Mouse (Mus musculus) bone marrow macrophage, adult 2 months (primary cell): ENCODE measurements around the gene Mamstr. TPM values are rescaled to one million over a fixed set of nuclear protein-coding genes. Genes with fewer than 3 reads are reported as not detected.

ENCODE experiments used
- H3K27ac ChIP-seq: 2 replicates; pipeline ENCODE4 v1.5.1; 2012; ENCODE audit warnings: low read depth, low read length; ENCODE audit not compliant: insufficient read depth
- H3K4me1 ChIP-seq: 2 replicates; pipeline ENCODE4 v1.6.1; 2012; ENCODE audit warnings: low read length; ENCODE audit not compliant: control insufficient read depth, insufficient read depth
- H3K4me3 ChIP-seq: 2 replicates; pipeline ENCODE4 v1.5.1; 2012; ENCODE audit warnings: mild to moderate bottlenecking, low read length, moderate library complexity; ENCODE audit not compliant: insufficient read depth
- CTCF ChIP-seq: IDR thresholded peaks from 2 replicates; pipeline ENCODE4 v1.5.1; 2012; ENCODE audit warnings: low read depth, mild to moderate bottlenecking, low read length, moderate library complexity
- POLR2A ChIP-seq: IDR thresholded peaks from 2 replicates; pipeline ENCODE4 v1.6.1; 2012; ENCODE audit warnings: mild to moderate bottlenecking, low read depth, low read length, borderline replicate concordance
- polyA plus RNA-seq: library from polyadenylated mRNA; stranded (reverse); fragments of >200 nt; gene quantifications from 2 replicates; pipeline ENCODE4 v1.2.4, GENCODE M21; 2012; ENCODE audit not compliant: missing spikeins, insufficient read depth, insufficient read length

Mamstr gene
- polyA plus RNA-seq, 1 experiment = not detected

DNA sequence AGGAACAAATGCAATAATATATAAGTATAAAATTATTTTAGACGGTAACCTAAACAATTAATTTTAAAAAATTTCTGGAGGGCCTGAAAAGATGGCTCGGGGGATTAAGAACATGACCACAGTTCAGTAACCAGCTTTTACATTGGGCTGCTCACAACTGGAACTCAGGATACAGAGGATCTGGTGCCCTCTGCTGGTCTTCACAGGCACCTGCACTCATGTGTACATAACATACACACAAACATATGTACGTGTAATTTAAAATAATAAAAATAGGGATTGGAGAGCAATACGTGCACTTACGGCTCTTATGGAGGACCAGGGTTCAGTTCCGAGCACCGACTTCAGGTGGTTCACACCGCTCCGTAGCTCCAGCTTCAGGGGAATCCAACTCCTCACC lies 29.1 kb downstream of the Mamstr start:
- TF ChIP-seq POLR2A (no peak), CTCF (no peak)
- no peaks in the 10 kb centered on the region for H3K4me1 ChIP-seq
- no peak overlapping the region for H3K4me3 ChIP-seq
- no peak overlapping the region for H3K27ac ChIP-seq

DNA sequence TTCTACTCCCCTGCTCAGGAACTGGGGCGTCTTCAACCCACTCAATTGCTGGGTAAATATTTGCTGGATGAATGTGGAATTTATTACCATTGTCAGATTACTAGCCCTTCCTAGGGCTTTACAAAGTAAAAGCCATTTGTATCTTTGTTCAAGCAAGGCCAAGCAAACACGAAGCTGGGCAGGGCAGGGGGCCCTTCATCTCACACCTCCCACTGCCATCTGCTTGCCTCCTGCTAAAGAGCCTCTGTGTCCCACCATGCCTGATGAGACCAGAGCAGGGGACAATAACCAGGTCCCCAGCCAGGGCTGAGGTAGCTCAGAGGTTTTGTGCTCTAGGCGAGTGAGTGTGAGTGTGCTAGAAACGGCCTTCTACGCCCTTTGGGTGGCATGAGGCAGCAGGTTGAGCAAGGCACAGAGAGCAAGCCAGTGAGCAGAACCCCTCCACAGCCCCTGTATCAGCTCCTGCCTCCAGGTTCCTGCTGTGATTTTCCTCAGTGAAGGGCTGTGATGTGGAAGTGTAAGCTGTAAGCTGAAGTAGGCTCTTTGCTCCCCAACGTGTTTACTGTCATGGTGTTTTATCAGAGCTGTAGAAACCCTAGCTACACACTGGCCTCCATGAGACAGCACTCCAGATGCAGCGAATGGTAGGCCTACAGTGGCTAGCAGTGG lies 38.0 kb downstream of the Mamstr start:
- Histone ChIP-seq H3K4me3 (no peak overlapping the region), H3K27ac (no peak overlapping the region), H3K4me1 (peaks cover 35% of the 10 kb centered on the region)
- TF ChIP-seq CTCF = no peak
- TF ChIP-seq POLR2A = no peak

GRCm38 (mm10) chr7:45678513-45678912 lies 38.7 kb downstream of the Mamstr start:
- H3K27ac ChIP-seq = no peak overlapping the region
- no peak overlapping the region for H3K4me3 ChIP-seq
- no peak for TF ChIP-seq CTCF
- TF ChIP-seq POLR2A = no peak
- H3K4me1 ChIP-seq = peaks cover 35% of the 10 kb centered on the region

DNA sequence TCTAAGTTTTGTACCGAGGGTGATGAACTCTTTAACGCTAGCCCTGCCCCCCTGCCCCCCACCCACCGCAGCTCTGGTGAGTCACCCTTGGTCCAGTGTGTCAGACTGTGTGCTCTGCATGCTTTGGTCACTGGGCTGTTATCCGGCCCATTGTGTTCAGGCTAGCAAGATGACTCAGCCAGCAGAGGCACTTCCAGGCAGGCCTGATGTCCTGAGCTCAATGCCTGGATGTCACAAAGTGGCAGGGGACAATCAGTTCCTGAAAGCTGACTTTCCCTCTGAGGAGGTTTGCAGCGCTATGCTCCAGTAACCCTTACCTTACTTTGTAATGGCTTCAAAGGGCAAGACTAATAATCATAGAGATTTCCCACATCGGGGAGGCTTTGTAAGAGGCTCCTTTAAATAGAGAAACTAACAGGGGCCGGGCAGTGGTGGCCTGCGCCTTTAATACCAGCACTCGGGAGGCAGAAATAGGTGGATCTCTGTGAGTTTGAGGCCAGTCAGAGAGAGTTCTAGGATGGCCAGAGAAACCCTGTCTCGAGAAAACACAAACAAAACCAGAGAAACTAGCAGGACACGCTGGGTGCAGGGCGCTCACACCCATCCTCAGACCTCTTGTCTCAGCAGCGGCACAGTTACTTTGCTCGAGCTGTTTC lies 40.3 kb downstream of the Mamstr start:
- Histone ChIP-seq H3K27ac (peak overlapping the region; percentile 23), H3K4me1 (peaks cover 35% of the 10 kb centered on the region), H3K4me3 (no peak overlapping the region)
- TF ChIP-seq POLR2A (no peak), CTCF (no peak)

DNA sequence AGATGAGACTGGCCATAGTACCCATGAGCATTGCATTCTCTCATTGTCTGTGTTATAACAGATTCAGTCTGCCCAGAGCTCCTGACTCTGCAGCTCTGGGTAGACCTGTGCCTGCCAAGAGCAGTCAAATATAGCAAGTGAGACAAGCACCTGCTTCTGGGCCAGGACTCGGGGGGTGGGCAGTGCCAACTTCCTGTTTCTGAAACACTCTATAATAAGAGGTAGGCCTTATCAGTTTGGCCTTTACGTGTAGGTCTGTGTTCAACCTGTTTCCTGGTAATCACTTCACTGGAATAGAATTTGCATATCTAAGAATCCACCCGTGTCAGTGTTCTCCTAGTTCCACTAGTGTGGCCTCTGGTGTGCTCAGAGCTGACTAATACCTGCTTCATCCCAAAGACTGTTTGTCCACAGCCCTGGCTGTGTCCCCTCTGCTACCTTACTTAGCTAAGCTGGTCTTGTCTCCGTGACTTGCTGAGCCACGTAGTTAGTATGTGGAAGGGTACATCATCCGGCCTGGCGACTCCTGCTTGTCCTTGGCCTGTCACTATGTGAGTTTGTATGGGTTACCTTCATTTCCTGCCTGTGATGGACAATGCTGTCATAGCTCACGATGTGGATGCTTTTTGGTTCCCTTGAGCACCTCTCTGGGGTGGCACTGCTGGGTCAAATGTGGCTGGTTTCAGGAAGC lies 41.4 kb downstream of the Mamstr start:
- peaks cover 35% of the 10 kb centered on the region for H3K4me1 ChIP-seq
- no peak overlapping the region for H3K4me3 ChIP-seq
- H3K27ac ChIP-seq = no peak overlapping the region
- TF ChIP-seq CTCF = no peak
- no peak for TF ChIP-seq POLR2A

- TF ChIP-seq CTCF (peak; percentile 92), POLR2A (no peak)
- Histone ChIP-seq H3K4me1 (peaks cover 35% of the 10 kb centered on the region), H3K27ac (no peak overlapping the region), H3K4me3 (no peak overlapping the region)
Measured at GRCm38 (mm10) chr7:45682144-45683126, 42.7 kb downstream of the Mamstr start.

GRCm38 (mm10) chr7:45683396-45684050 lies 43.7 kb downstream of the Mamstr start, which contains the start of gene Ntn5:
TSS of gene Ntn5 (plus strand) at chr7:45684022.
- peaks cover 31% of the 10 kb centered on the region for H3K4me1 ChIP-seq

GRCm38 (mm10) chr7:45685811-45686210 lies 46.0 kb downstream of the Mamstr start:
- H3K27ac ChIP-seq = no peak overlapping the region
- no peak overlapping the region for H3K4me3 ChIP-seq
- no peak for TF ChIP-seq CTCF
- TF ChIP-seq POLR2A = no peak
- H3K4me1 ChIP-seq = peaks cover 19% of the 10 kb centered on the region

More at GRCm38 (mm10) chr7:45683396-45684050, 43.7 kb downstream of the Mamstr start, which contains the start of gene Ntn5:
- TF ChIP-seq CTCF (no peak), POLR2A (no peak)
- no peak within 1 kb of the TSS for H3K27ac ChIP-seq
- no peak within 1 kb of the TSS for H3K4me3 ChIP-seq
